Mouse (Mus musculus) kidney, adult 2 months (tissue): ENCODE data around the gene Vsig8.

Source experiments
- CTCF ChIP-seq: fragments of 200-500 bp; conservative IDR thresholded peaks from 2 replicates; pipeline ENCODE4 v1.5.1; 2011; ENCODE audit warnings: low read depth, mild to moderate bottlenecking, control low read depth, low read length, moderate library complexity, mixed read lengths; ENCODE audit not compliant: insufficient read depth, insufficient read length
- POLR2A ChIP-seq: fragments of 200-500 bp; IDR thresholded peaks from one replicate; pipeline ENCODE4 v1.6.1; 2011; ENCODE audit warnings: low read depth, low read length, control low read depth

DNA sequence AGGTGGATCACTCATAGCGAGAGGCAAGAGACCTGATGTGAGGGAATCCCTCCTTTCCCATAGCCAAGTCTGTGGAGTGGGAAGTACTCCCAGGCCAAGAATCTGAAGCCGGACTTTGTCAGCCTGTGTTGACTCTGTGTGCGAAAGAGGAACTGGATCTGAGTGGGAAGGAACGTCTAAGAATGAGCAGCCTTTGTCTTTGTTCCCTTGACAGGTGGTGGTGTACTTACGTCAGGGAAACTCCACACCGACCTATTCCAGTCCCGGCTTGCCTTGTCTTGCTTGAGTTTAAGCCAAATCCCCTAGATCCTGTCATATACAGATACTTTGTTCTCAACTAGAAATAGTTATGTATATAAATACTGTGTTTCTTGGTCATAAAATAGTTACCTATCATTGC lies 33.2 kb upstream of the Vsig8 start:
- TF ChIP-seq POLR2A: no peak
- no peak for TF ChIP-seq CTCF
